Mouse (Mus musculus) limb, embryonic 14.5 days (tissue): ENCODE measurements at regions not wholly inside any gene's neighbourhood (a gene's known extent, or its start where the extent isn't known, plus 50 kb on each side); places are given as distances from the start of the nearest gene placed in this dataset.

ENCODE experiments used
- ATAC-seq: fragments of 200-750 bp; cut with Nextera tagmentation; 2 replicates; pipeline ENCODE4 v1.8.0; 2017; ENCODE audit warnings: low read depth, moderate number of reproducible peaks, moderate TSS enrichment; ENCODE audit not compliant: low FRiP score
- DNase-seq: peaks from one replicate; pipeline ENCODE4 v3.0.0-alpha.2; 2015; ENCODE audit warnings: low spot score
- H3K27ac ChIP-seq: fragments of 300-500 bp; sonication (generic); replicated peaks from 2 replicates; pipeline ENCODE4 v1.5.1; 2014; ENCODE audit warnings: low read depth, mild to moderate bottlenecking, low read length, moderate library complexity, mixed read lengths
- H3K27me3 ChIP-seq: fragments of 300-500 bp; sonication (generic); 2 replicates; pipeline ENCODE4 v1.6.1; 2014; ENCODE audit warnings: low read length, mixed read lengths; ENCODE audit not compliant: control insufficient read depth, insufficient read depth
- H3K36me3 ChIP-seq: fragments of 300-500 bp; sonication (generic); 2 replicates; pipeline ENCODE4 v1.6.1; 2014; ENCODE audit warnings: mild to moderate bottlenecking, low read length, moderate library complexity, mixed read lengths; ENCODE audit not compliant: control insufficient read depth, insufficient read depth
- H3K4me1 ChIP-seq: fragments of 300-500 bp; sonication (generic); 2 replicates; pipeline ENCODE4 v1.6.1; 2014; ENCODE audit warnings: antibody characterized with exemption, low read length, mixed read lengths; ENCODE audit not compliant: control insufficient read depth, insufficient read depth
- H3K4me2 ChIP-seq: fragments of 300-500 bp; sonication (generic); replicated peaks from 2 replicates; pipeline ENCODE4 v1.6.1; 2014; ENCODE audit warnings: low read depth, mild to moderate bottlenecking, low read length, moderate library complexity; ENCODE audit not compliant: severe bottlenecking
- H3K4me3 ChIP-seq: fragments of 300-500 bp; sonication (generic); replicated peaks from 2 replicates; pipeline ENCODE4 v1.5.1; 2014; ENCODE audit warnings: low read length
- H3K9ac ChIP-seq: fragments of 300-500 bp; sonication (generic); 2 replicates; pipeline ENCODE4 v1.6.1; 2014; ENCODE audit warnings: mild to moderate bottlenecking, low read depth, low read length, moderate library complexity; ENCODE audit not compliant: severe bottlenecking
- H3K9me3 ChIP-seq: fragments of 300-500 bp; sonication (generic); 2 replicates; pipeline ENCODE4 v1.6.1; 2016; ENCODE audit warnings: low read length; ENCODE audit not compliant: control insufficient read depth
- POLR2A ChIP-seq: fragments of 200-500 bp; IDR thresholded peaks from 2 replicates; pipeline ENCODE4 v1.8.0; 2012; ENCODE audit warnings: inconsistent platforms, mild to moderate bottlenecking, moderate library complexity, borderline replicate concordance; ENCODE audit not compliant: insufficient read depth, insufficient read length; ENCODE audit errors: extremely low read depth
- WGBS: fragments of 180-500 bp; shearing (Covaris S2); extraction: QIAGEN DNeasy Blood & Tissue Kit; methylation state at CpG from one replicate; pipeline ENCODE4 v1.1.7; 2014; 5-methylcytosine and 5-hydroxymethylcytosine counted together

- H3K9me3 ChIP-seq = no peaks in the 10 kb centered on the region
- no peaks in the 10 kb centered on the region for H3K27me3 ChIP-seq
- no peak for DNase-seq
- 47% methylated on average over 5 of the region's 5 CpGs for WGBS
- H3K4me3 ChIP-seq = no peak overlapping the region
- no peak for TF ChIP-seq POLR2A
- no peaks in the 10 kb centered on the region for H3K36me3 ChIP-seq
- ATAC-seq = no peak
- no peak overlapping the region for H3K27ac ChIP-seq
- 0 out of 2 replicates have a peak, but pooled peaks cover under 1% of the 10 kb centered on the region for H3K4me1 ChIP-seq
- H3K4me2 ChIP-seq = no peak overlapping the region
- H3K9ac ChIP-seq = no peak overlapping the region
These were observed 195.2 kb downstream of the Ttc32 start for GRCm38 (mm10) chr12:9224971-9225370.

DNA sequence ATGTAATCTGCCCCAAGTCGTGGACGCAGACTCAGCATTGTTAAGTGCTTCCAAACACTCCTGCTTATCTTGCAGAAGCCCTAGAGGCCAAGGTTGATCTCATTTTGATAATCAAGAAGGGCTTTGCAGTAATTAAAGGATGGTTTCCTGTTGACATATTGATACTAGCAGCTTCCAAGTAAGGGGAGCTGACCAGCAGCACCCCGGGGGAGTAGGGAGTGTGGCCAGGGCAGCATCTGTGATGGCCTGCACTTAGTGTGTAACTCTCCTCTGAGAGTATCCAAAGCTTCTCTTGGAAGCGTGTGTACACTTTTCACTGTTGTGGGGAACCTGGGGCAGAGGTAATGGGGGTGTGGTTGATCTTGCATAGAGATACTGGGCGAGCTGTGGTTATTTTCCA is 198.1 kb downstream of the Ttc32 start:
- Histone ChIP-seq H3K9ac (no peak overlapping the region), H3K4me1 (0 out of 2 replicates have a peak, but pooled peaks cover 2% of the 10 kb centered on the region), H3K27ac (no peak overlapping the region), H3K27me3 (no peaks in the 10 kb centered on the region), H3K36me3 (no peaks in the 10 kb centered on the region), H3K4me3 (no peak overlapping the region), H3K9me3 (no peaks in the 10 kb centered on the region), H3K4me2 (no peak overlapping the region)
- 90% methylated on average over 5 of the region's 5 CpGs for WGBS
- TF ChIP-seq POLR2A = no peak
- DNase-seq (no peak), ATAC-seq (no peak)

- 0 out of 2 replicates have a peak, but pooled peaks cover 2% of the 10 kb centered on the region for H3K4me1 ChIP-seq
- no peak overlapping the region for H3K4me3 ChIP-seq
- no peak for TF ChIP-seq POLR2A
- no peaks in the 10 kb centered on the region for H3K27me3 ChIP-seq
- H3K9ac ChIP-seq = no peak overlapping the region
- H3K36me3 ChIP-seq = no peaks in the 10 kb centered on the region
- DNase-seq = peak; percentile 42
- H3K4me2 ChIP-seq = no peak overlapping the region
- H3K27ac ChIP-seq = no peak overlapping the region
- 79% methylated on average over 2 of the region's 2 CpGs for WGBS
- H3K9me3 ChIP-seq = no peaks in the 10 kb centered on the region
- no peak for ATAC-seq
These were observed 198.7 kb downstream of the Ttc32 start for GRCm38 (mm10) chr12:9228486-9228885.

DNA sequence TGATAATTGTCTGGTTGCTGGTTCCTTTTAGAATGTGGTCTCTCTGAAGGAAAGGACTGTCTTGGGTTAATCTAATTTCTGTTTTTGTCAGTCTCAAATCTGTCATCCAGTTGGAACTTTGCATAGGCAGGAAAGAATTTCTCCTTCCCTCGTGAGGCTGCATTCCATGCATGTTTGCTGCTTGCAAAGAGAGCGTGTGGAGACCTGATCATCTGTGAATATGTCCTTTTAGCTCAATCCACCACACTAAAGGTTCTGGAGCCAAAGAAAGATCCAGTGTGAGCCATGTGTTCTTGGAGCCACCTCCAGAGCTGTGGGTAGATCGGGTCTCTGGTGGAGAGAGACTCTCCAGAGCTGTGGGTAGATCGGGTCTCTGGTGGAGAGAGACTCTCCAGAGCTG is 200.2 kb downstream of the Ttc32 start:
- DNase-seq (peak; percentile 48), ATAC-seq (no peak)
- H3K9ac ChIP-seq = no peak overlapping the region
- H3K27me3 ChIP-seq = no peaks in the 10 kb centered on the region
- no peak for TF ChIP-seq POLR2A
- H3K36me3 ChIP-seq = no peaks in the 10 kb centered on the region
- H3K4me3 ChIP-seq = no peak overlapping the region
- H3K4me2 ChIP-seq = no peak overlapping the region
- H3K4me1 ChIP-seq = 0 out of 2 replicates have a peak, but pooled peaks cover 2% of the 10 kb centered on the region
- H3K9me3 ChIP-seq = no peaks in the 10 kb centered on the region
- 42% methylated on average over 4 of the region's 4 CpGs for whole genome bisulfite sequencing
- H3K27ac ChIP-seq = no peak overlapping the region

- WGBS = 65% methylated on average over 5 of the region's 5 CpGs
- 0 out of 2 replicates have a peak, but pooled peaks cover 2% of the 10 kb centered on the region for H3K4me1 ChIP-seq
- no peak overlapping the region for H3K27ac ChIP-seq
- H3K36me3 ChIP-seq = no peaks in the 10 kb centered on the region
- no peak for TF ChIP-seq POLR2A
- no peaks in the 10 kb centered on the region for H3K27me3 ChIP-seq
- DNase-seq (no peak), ATAC-seq (no peak)
- H3K4me2 ChIP-seq = no peak overlapping the region
- H3K9ac ChIP-seq = no peak overlapping the region
- H3K9me3 ChIP-seq = no peaks in the 10 kb centered on the region
- no peak overlapping the region for H3K4me3 ChIP-seq
These were observed 200.8 kb downstream of the Ttc32 start for GRCm38 (mm10) chr12:9230576-9230975.

DNA sequence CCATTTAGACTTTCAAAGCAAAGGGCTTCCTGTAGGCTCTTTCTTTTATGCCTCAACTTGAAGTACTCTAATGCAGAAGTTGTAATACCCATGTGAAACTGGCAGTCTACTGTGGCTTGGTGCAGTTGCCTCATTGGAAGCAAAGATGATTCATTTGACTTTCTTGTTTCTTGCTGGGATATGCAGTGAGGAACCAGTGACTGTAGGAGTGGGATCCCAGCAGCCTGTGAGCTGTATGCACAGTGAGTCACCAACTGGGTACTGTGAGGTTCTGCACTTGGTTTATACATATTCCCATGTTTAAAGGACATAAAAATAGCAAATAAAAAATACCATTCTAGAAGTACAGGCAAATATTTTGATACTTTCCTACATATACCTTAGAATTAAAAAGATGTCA is 202.6 kb downstream of the Ttc32 start:
- H3K27ac ChIP-seq = no peak overlapping the region
- 0 out of 2 replicates have a peak, but pooled peaks cover 5% of the 10 kb centered on the region for H3K4me1 ChIP-seq
- TF ChIP-seq POLR2A = no peak
- no peaks in the 10 kb centered on the region for H3K9me3 ChIP-seq
- no peak overlapping the region for H3K4me2 ChIP-seq
- no peak overlapping the region for H3K4me3 ChIP-seq
- no peaks in the 10 kb centered on the region for H3K36me3 ChIP-seq
- ATAC-seq (no peak), DNase-seq (no peak)
- no peak overlapping the region for H3K9ac ChIP-seq
- no peaks in the 10 kb centered on the region for H3K27me3 ChIP-seq
